Mouse (Mus musculus) brain, embryonic 14.5 days (tissue): ENCODE measurements around the gene Cdkl3. TPM values are rescaled to one million over a fixed set of nuclear protein-coding genes. Genes with fewer than 3 reads are reported as not detected.
A peak's percentile ranks its signal among the peaks of the same experiment; 100 is the strongest.

Experiments
- DNase-seq: peaks from one replicate; pipeline ENCODE4 v3.0.0-alpha.2; 2011; ENCODE audit warnings: low read depth
- CTCF ChIP-seq: fragments of 200-500 bp; IDR thresholded peaks from 2 replicates; pipeline ENCODE4 v1.5.1; 2012; ENCODE audit warnings: inconsistent platforms, mild to moderate bottlenecking, moderate library complexity, borderline replicate concordance; ENCODE audit not compliant: insufficient read depth, insufficient read length; ENCODE audit errors: extremely low read depth
- POLR2A ChIP-seq: fragments of 200-500 bp; IDR thresholded peaks from 2 replicates; pipeline ENCODE4 v1.6.1; 2012; ENCODE audit warnings: mild to moderate bottlenecking, inconsistent platforms, borderline replicate concordance; ENCODE audit not compliant: poor library complexity, insufficient read depth, insufficient read length, severe bottlenecking; ENCODE audit errors: extremely low read depth
- polyA plus RNA-seq: library from polyadenylated mRNA; depleted of rRNA; stranded (reverse); fragments of >200 nt; gene quantifications from 2 replicates; pipeline ENCODE4 v1.2.3, GENCODE M21; 2012; rRNA removed

Gene Cdkl3
- polyA plus RNA-seq: 15.0 and 17.1 TPM in 2 replicates

DNA sequence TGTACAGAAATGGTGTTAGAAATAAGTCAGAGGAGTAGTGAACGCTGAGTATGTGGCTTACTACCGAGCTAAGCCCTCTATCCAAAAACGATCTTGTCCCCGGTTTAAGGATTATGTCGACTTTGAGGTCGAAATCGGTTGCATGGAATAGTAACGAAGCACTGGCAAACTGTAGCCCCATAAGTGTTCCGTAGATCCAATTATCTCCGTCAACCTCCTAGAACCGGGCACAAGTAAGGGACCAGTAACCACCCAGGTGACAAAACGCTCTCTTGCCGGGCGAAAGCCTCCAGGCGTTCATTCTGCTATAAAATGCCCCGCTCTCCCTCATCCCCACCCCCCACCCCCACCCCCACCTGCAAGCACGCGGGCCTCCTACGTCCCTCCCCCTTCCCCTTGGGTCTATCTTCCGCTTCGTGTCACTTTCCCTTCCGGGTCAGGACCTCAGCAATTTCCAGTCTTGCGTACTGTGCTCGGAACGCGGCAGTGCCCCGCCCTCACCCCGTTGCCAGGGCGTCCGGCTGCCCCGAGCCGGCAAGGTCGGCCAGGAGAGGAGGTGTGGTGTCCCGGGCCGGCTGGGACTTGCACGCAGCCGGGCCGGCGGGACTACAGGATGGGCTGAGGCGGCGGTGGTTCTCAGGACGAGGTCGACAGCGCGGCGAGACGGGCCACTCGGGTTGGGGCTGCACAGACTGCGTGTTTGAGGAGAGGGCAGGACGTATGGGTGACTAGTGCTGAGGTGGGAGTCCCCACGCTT, at the start of gene Cdkl3:
Gene Cdkl3 (plus strand): TSS at position 450 of the 757 bp plus-strand sequence.
- TF ChIP-seq POLR2A (peak; percentile 79), CTCF (no peak)
- DNase-seq: peak; percentile 98

DNA sequence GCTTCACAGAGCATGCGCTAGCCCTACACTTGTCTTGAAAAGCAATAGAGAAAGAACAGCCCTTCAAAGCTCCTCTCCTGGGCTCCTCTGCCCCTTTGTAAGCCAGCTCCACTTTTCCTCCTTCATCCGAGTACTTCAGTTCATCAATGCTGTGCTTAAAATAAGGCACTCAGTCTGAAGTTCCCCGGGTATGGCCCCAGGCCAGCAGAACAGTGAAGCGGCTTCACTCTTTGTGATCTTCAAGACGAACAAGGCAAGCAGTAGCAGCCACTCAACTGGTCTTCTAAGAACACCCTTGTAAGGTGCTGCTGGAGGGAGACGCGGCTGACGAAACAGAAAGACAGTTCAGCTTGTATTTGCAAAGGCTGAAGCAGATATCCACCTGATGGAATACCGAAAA, 47.9 kb upstream of the Cdkl3 start:
- TF ChIP-seq POLR2A (no peak), CTCF (no peak)
- no peak for DNase-seq

DNA sequence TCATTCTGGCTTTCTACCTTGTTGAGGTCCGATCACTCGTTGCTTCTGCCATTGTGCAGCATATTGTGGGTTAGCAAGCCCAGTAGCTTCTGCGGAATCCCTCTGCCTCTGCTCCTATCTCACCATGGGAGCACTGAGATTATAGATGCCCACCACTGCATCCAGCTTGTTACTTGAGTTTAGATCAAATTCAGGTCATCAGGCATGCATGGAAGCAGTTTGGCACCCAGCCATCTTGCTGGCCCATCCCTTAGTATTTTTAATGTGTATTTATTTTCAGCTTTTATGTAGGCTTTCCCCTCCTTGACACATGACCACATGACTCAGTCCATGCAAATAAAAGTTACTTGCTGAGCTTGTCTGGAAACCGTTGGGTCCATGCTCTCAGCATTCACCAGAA, 46.3 kb upstream of the Cdkl3 start:
- DNase-seq: no peak
- TF ChIP-seq POLR2A (no peak), CTCF (no peak)

GRCm38 (mm10) chr11:51959511-51959910, 44.5 kb upstream of the Cdkl3 start:
- DNase-seq: no peak
- TF ChIP-seq POLR2A (no peak), CTCF (no peak)

- TF ChIP-seq POLR2A: no peak
- no peak for TF ChIP-seq CTCF
- no peak for DNase-seq
These were observed 44.0 kb upstream of the Cdkl3 start for GRCm38 (mm10) chr11:51960061-51960460.

DNA sequence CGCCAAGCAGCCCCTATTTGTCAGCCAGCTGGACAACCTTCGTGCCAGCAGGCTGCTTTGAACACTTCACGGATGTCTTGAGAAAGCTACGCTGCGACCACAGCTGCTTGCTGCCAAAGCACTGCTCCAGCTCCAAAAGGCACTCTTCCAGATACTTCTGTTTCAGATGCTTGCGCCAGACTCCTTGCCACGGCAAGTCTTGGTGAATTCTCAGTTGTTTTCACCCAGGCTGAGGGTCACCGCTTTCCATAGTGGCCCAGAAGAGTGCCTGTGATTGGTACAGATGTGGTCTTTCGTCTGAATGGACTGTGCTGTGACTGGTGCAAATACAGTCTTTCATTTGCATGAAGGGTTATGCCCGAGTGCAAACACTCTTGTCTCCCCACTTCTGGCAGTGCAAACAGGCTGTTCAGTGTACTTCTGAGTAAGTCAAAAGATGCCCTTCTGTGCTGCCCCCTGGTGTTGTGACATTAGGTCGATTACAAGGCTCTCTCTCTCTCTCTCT, 43.0 kb upstream of the Cdkl3 start:
- TF ChIP-seq CTCF (no peak), POLR2A (no peak)
- peak; percentile 50 for DNase-seq

- no peak for TF ChIP-seq POLR2A
- no peak for TF ChIP-seq CTCF
- DNase-seq: no peak
These were observed 42.3 kb upstream of the Cdkl3 start for GRCm38 (mm10) chr11:51961761-51962160.

GRCm38 (mm10) chr11:51962277-51962676, 41.7 kb upstream of the Cdkl3 start:
- DNase-seq: no peak
- TF ChIP-seq POLR2A: no peak
- TF ChIP-seq CTCF: no peak

DNA sequence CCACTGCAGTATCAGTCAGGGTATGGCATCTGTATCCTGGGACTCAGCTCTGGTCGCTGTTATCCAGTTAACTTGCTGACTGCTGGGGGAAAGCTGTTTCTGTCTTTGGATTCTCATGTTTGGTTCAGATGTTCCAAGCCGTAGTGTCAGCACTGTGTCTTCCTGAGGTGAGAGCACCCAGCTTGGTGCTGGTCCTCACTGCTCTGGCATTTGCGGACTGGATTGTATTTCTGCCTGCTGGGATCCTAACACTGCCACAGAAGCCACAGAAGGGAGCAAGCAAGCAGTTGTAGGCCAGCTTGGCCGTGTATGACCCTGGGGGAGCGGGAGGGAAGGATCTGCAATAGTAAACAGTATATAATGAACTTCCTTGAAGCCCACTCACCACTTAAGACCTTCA, 37.4 kb upstream of the Cdkl3 start:
- DNase-seq: no peak
- no peak for TF ChIP-seq CTCF
- TF ChIP-seq POLR2A: no peak

- DNase-seq: peak; percentile 98
These were observed 36.3 kb upstream of the Cdkl3 start, which contains the start of gene Cdkn2aipnl for GRCm38 (mm10) chr11:51967443-51968401. Cdkn2aipnl (plus strand) TSS chr11:51967661.

GRCm38 (mm10) chr11:51968896-51969295, 35.1 kb upstream of the Cdkl3 start:
- TF ChIP-seq POLR2A (no peak), CTCF (no peak)
- no peak for DNase-seq

More at GRCm38 (mm10) chr11:51967443-51968401, 36.3 kb upstream of the Cdkl3 start, which contains the start of gene Cdkn2aipnl:
- TF ChIP-seq CTCF (peak; percentile 82), POLR2A (peak; percentile 85)
